Mouse (Mus musculus): ENCODE measurements around the gene Prrg4.
A peak's percentile ranks its signal among the peaks of the same experiment; 100 is the strongest.
"Not testable (repeated sequence)": the region's sequence is repeated elsewhere in the genome, so short reads cannot be mapped to it uniquely, and the experiment has no call there.

Gene Prrg4

GRCm38 (mm10) chr2:104841736-104842135 is 7.9 kb downstream of the Prrg4 start:
- no peak for DNase-seq (ENCODE audit: low spot score)

GRCm38 (mm10) chr2:104840974-104841373 is 8.7 kb downstream of the Prrg4 start:
- DNase-seq (ENCODE audit: low spot score), result no peak

DNA sequence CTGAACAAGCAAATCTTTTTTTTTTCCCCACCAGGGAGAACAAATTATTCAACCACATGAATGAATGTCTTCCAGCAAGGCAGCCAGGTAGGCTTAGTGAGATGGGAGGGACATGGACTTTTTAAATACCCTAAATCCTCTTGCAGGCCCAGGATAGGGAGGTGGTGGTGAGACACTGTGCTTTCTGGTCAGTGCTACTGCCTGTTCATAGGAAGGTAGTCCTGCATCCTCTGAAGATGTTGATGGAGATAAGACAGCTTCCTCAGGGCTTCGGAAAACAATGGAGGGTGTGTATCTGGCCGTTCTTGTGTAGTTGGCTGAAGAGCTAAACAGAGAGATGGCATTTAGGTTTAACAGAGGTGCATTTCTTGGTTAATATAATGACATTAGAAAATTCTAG is 17.2 kb downstream of the Prrg4 start:
- no peak for DNase-seq (ENCODE audit: low spot score)

- no peak for DNase-seq (ENCODE audit: low spot score)
Observed at GRCm38 (mm10) chr2:104826191-104826590, 23.5 kb downstream of the Prrg4 start.

DNA sequence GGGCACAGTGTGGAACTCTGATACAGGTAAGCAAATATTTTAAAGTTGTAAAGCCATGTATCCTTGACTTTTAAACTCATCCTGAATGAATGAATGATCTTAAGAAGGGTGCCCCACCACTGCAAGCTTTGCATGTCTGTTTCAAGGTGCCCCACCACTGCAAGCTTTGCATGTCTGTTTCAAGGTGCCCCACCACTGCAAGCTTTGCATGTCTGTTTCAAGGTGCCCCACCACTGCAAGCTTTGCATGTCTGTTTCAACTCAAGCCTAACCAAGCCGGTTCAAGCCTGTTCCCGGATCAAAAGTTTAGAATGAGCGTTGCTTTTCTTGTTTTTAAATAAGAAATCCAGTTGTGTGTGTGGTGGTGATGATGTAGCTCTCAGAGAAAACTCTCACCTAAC is 30.9 kb downstream of the Prrg4 start:
- DNase-seq (ENCODE audit: low spot score), result not testable (repeated sequence)

GRCm38 (mm10) chr2:104817555-104818330 is 31.9 kb downstream of the Prrg4 start:
- no peak for DNase-seq (ENCODE audit: low spot score)

DNA sequence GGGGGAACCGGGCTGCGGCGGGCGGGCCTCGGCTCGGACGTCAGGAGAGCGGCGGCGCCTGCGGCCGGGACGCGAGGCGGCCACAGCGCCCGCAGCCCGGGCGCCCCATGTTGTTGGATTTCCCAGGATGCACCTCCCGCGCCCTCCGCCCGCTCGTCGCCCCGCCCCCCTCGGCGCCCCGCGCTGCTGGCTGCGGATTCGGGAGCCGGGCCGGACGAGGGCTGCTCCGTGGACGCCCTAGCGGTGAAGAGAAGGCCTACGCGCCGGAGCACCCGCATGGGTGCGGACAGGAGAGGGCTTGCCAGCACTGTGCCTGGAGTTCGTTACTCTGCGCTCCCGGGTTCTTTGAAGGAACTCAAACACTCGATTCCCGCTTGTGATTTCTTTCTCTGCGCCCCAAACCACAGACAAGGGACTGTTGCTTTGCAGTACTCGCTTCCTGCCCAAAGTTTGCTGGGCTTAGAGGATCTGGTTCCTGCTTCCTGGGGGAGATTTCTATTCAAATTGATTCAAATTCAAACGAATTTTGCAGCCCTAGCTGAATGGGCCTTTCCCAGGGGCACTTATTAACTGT is 32.7 kb downstream of the Prrg4 start:
- peak; percentile 63 for DNase-seq (ENCODE audit: low spot score)

- DNase-seq (ENCODE audit: low spot score), result peak; percentile 9
Observed at GRCm38 (mm10) chr2:104816371-104816827, 33.3 kb downstream of the Prrg4 start, which contains the start of gene Qser1. TSS of gene Qser1 (minus strand) at chr2:104816760.

DNA sequence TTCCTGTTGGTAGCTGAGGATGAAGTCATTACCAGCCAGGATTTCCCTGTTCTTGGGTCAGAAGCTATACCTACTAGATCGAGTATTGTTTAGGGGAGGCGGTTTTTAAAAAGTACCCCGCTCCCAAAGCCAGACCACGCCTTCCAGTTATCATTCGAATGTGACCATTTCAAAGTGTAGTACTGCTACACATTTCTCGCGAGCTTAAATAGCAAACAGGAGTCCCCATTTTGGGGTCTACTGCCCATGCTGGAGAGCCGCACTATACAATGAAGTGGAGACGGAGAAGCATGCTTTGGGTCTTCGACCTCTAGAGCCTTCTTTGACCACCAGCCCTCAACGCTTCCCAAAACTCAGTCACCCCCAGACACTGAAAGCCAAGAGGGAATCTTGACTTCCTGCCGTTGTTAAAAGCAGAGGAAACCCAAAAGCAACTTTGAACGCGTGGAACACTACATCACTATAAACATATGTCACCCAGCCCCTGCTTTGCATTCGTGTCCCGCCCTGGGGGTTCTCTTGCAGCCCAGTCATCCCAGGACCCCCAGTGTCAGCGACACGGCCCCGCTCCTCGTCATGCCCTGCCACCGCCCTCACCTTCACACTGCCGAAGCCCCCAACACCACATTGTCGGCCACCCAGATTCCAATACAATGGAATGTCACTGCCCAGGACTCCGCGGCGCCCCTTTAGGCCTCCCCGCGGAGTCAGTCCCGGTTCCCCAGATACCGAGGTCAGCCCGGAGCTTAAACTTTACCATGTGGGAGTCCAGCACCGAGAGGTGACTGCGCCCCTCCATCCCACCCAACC is 33.9 kb downstream of the Prrg4 start:
- DNase-seq (ENCODE audit: low spot score), result peak; percentile 10

DNA sequence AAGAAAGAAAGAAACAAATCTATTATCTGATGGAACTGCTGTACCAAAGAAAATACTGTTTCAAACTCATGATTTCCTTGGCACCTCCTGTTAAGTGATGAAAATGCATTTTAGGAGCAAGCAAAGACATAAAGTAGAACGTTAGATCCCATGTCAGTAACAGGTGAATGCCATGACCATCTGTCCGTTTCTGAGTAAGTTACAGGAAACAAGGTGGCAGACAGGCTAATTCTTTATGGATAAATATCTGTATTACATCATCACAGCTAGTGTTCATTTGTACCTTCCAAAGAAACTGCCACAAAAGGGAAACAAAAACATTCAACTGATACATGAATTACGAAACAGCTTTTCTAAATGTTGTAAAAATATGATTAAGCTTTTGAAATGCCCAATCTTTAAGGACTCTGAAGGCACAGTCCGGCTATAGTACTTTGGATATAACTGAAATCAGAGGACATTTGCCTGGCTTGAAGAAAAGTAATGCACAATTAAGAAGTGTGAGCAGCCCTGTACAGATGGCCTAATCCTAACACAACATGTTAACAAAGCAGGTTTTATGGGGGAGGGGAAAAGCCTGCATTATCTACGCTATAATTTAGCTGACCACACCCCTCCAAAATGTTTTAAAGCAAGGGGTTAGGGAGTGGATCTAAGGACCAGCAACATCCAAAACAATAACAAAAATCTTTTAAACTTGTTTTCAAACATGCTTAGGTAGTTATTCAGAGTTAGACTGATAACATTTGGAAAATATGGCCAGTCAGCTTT is 35.3 kb downstream of the Prrg4 start:
- DNase-seq (ENCODE audit: low spot score), result no peak

- no peak for DNase-seq (ENCODE audit: low spot score)
Observed at GRCm38 (mm10) chr2:104805435-104805834, 44.2 kb downstream of the Prrg4 start.
